Mouse (Mus musculus) kidney, embryonic 16.5 days (tissue): ENCODE measurements at regions not wholly inside any gene's neighbourhood (a gene's known extent, or its start where the extent isn't known, plus 50 kb on each side); places are given as distances from the start of the nearest gene placed in this dataset.

Experiments
- ATAC-seq: fragments of 200-750 bp; cut with Nextera tagmentation; 2 replicates; pipeline ENCODE4 v1.8.0; 2017; ENCODE audit warnings: moderate TSS enrichment; ENCODE audit not compliant: low FRiP score, low TSS enrichment
- H3K27ac ChIP-seq: fragments of 300-500 bp; sonication (generic); 2 replicates; pipeline ENCODE4 v1.5.1; 2014; ENCODE audit warnings: low read length
- H3K27me3 ChIP-seq: fragments of 300-500 bp; sonication (generic); 2 replicates; pipeline ENCODE4 v1.6.1; 2014; ENCODE audit warnings: low read length, control low read depth, mixed read lengths; ENCODE audit not compliant: insufficient read depth
- H3K36me3 ChIP-seq: fragments of 300-500 bp; sonication (generic); 2 replicates; pipeline ENCODE4 v1.6.1; 2014; ENCODE audit warnings: low read length, control low read depth, mixed read lengths; ENCODE audit not compliant: insufficient read depth
- H3K4me1 ChIP-seq: fragments of 300-500 bp; sonication (generic); 2 replicates; pipeline ENCODE4 v1.6.1; 2014; ENCODE audit warnings: low read length, control low read depth, mixed read lengths; ENCODE audit not compliant: insufficient read depth
- H3K4me2 ChIP-seq: fragments of 300-500 bp; sonication (generic); replicated peaks from 2 replicates; pipeline ENCODE4 v1.6.1; 2014; ENCODE audit warnings: low read depth, low read length
- H3K4me3 ChIP-seq: fragments of 300-500 bp; sonication (generic); 2 replicates; pipeline ENCODE4 v1.5.1; 2014; ENCODE audit warnings: mild to moderate bottlenecking, low read length
- H3K9ac ChIP-seq: fragments of 300-500 bp; sonication (generic); replicated peaks from 2 replicates; pipeline ENCODE4 v1.6.1; 2014; ENCODE audit warnings: low read length
- H3K9me3 ChIP-seq: fragments of 300-500 bp; sonication (generic); 2 replicates; pipeline ENCODE4 v1.6.1; 2016; ENCODE audit warnings: low read length, control low read depth
- WGBS: fragments of 180-500 bp; shearing (Covaris S2); extraction: QIAGEN DNeasy Blood & Tissue Kit; methylation state at CpG from one replicate; pipeline ENCODE4 v1.1.7; 2014; 5-methylcytosine and 5-hydroxymethylcytosine counted together

- WGBS: 75% methylated on average over 6 of the region's 6 CpGs
- Histone ChIP-seq H3K9me3 (no peaks in the 10 kb centered on the region), H3K9ac (no peak overlapping the region), H3K4me2 (no peak overlapping the region), H3K27me3 (no peaks in the 10 kb centered on the region), H3K4me3 (no peak overlapping the region), H3K36me3 (no peaks in the 10 kb centered on the region), H3K4me1 (no peaks in the 10 kb centered on the region), H3K27ac (no peak overlapping the region)
- ATAC-seq: no peak
These were observed 129.6 kb upstream of the Gm26657 start for GRCm38 (mm10) chr4:56610273-56610672.

DNA sequence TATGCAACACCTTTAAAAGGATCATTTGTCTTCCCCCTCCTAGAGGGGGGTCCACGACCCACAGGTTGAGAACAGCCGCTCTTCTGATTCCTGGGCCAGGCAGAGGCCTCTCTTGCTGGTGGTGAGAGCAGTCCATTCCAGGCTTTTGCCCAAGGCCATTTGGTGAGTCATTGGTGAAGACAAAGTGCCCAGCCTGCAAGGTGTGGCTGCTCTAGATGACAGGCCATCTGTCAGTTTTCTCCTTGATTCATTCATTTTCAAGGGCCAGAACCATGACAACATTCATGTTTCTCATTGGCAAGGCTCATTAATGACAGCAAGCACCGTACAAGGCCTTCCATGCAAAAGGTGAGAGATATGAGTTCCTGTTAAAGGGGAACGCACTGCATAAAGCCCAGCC lies 131.2 kb upstream of the Gm26657 start:
- no peaks in the 10 kb centered on the region for H3K27me3 ChIP-seq
- 70% methylated on average over 4 of the region's 4 CpGs for WGBS
- H3K9ac ChIP-seq: no peak overlapping the region
- ATAC-seq: no peak
- H3K27ac ChIP-seq: no peak overlapping the region
- H3K4me3 ChIP-seq: no peak overlapping the region
- H3K36me3 ChIP-seq: no peaks in the 10 kb centered on the region
- H3K4me2 ChIP-seq: no peak overlapping the region
- H3K4me1 ChIP-seq: no peaks in the 10 kb centered on the region
- no peaks in the 10 kb centered on the region for H3K9me3 ChIP-seq

DNA sequence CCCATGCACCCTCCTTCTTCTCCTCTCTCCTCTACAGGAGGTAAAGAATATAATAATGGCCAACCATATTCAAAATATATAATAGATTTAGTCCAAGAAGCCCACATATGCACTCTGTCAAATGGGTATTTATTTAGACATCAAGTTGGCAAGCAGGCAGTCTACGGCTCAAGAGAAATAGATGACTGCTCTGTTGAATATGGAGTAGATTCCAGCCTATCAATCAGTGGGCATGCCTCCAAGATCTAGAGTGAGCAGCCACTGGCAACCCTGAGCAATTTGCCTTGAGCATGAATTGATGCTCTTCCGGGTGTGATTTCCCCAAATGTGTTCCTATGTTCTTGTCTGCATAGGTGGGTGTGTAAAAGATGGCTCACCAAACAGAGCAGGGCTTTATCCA lies 141.5 kb upstream of the Gm26657 start:
- Histone ChIP-seq H3K4me3 (no peak overlapping the region), H3K9ac (no peak overlapping the region), H3K27me3 (no peaks in the 10 kb centered on the region), H3K36me3 (no peaks in the 10 kb centered on the region), H3K9me3 (no peaks in the 10 kb centered on the region), H3K4me1 (no peaks in the 10 kb centered on the region), H3K27ac (no peak overlapping the region), H3K4me2 (no peak overlapping the region)
- 83% methylated on average over 2 of the region's 2 CpGs for WGBS
- ATAC-seq: no peak

DNA sequence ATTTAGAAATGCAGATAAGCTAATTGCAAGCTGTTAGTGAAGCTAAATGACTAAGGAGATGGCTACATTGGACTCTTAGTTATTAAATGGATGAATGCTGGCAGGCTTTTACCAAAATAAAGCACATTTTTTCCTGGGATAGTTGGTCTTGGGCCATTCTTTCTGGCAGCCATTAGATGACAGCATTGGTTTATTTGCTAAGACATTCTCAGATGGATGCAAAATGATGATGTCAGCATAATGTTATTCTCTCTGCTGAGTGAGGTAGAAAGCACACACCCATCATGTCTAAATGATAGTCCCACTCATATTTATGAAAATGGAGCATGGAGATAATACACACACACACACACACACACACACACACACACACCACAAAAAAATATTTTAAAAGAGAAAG lies 141.9 kb upstream of the Gm26657 start:
- no peaks in the 10 kb centered on the region for H3K9me3 ChIP-seq
- no peak overlapping the region for H3K4me3 ChIP-seq
- H3K27ac ChIP-seq: no peak overlapping the region
- H3K36me3 ChIP-seq: no peaks in the 10 kb centered on the region
- no peak for ATAC-seq
- H3K9ac ChIP-seq: no peak overlapping the region
- no peaks in the 10 kb centered on the region for H3K27me3 ChIP-seq
- no peaks in the 10 kb centered on the region for H3K4me1 ChIP-seq
- no peak overlapping the region for H3K4me2 ChIP-seq

DNA sequence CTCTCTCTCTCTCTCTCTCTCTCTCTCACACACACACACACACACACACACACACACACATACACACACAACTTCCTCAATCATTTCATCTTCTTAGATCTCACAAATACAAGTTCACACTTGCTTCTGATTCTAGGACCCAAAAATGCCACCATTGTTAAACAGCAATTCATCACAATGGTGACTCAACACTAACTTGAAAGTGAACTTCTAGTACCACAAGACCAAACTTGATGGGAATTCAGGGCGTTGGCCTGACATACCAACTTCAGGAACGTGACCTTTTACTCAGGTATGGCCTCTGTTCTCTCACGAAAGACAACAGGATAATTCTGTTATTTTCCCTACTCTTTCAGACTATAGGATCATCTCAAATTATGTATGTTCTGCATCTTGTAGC lies 157.5 kb upstream of the Gm26657 start:
- Histone ChIP-seq H3K9me3 (no peaks in the 10 kb centered on the region), H3K27ac (no peak overlapping the region), H3K36me3 (no peaks in the 10 kb centered on the region), H3K27me3 (no peaks in the 10 kb centered on the region), H3K4me1 (no peaks in the 10 kb centered on the region), H3K4me3 (no peak overlapping the region), H3K9ac (no peak overlapping the region), H3K4me2 (no peak overlapping the region)
- 82% methylated on average over 3 of the region's 3 CpGs for WGBS
- no peak for ATAC-seq

DNA sequence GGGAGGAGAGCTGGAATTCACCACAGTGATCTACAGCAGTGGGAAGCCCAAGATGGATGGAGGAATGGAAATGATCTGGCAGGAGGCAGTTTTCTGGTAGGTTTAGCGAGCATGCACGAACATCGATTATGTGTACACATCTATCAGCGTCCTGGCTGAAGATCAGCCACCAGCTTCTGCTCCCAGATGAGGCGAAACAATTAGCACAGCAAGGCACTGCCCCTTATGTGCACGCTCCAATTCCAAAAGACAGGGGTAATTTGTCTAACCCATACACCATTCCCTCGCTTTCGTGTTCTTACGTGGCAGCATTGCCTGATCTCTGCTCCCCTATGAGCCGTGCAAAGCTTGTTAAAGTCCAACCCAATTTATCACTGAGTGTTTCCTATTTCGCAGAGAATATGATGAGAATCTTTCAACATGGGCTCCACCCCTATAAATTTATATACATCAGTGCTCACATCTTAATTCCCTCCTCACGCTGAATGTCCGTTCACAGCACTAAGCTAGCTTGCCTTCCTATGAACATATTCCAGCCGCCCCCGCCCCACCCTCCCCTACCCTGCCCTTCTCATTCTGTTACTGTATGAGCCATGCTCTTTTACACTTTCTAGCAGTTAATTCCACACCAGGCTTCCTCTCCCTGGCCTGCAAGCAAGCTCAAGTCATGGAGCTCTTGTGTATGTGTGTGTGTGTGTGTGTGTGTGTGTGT lies 162.9 kb upstream of the Gm26657 start:
- Histone ChIP-seq H3K4me2 (no peak overlapping the region), H3K9me3 (no peaks in the 10 kb centered on the region), H3K4me1 (no peaks in the 10 kb centered on the region), H3K27ac (no peak overlapping the region), H3K9ac (no peak overlapping the region), H3K27me3 (no peaks in the 10 kb centered on the region), H3K4me3 (no peak overlapping the region), H3K36me3 (no peaks in the 10 kb centered on the region)
- no peak for ATAC-seq
- WGBS: 87% methylated on average over 15 of the region's 15 CpGs

DNA sequence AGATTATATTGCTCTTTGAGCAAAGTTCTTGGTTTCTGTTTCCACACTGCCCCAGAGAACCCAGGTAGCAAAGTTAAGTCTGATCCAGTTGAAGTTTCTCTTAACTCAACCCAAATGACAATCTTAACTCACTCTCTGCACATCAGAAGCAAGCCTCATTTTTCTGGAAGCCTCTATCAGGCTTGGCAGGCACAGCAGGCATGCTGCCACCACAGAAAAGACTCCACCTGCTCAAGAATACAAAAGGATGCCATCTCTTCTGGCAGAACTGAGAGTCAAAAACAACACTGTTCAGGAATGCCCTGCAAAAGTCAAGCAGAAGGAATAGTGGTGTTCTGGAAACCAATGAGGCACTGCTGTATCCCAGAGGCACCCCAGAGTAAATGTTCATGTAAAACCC lies 187.7 kb upstream of the Gm26657 start:
- Histone ChIP-seq H3K4me1 (no peaks in the 10 kb centered on the region), H3K36me3 (no peaks in the 10 kb centered on the region), H3K9ac (no peak overlapping the region), H3K4me2 (no peak overlapping the region), H3K9me3 (no peaks in the 10 kb centered on the region), H3K27ac (no peak overlapping the region), H3K4me3 (no peak overlapping the region), H3K27me3 (no peaks in the 10 kb centered on the region)
- no peak for ATAC-seq

- no peaks in the 10 kb centered on the region for H3K36me3 ChIP-seq
- H3K27ac ChIP-seq: no peak overlapping the region
- no peak overlapping the region for H3K4me3 ChIP-seq
- H3K4me1 ChIP-seq: no peaks in the 10 kb centered on the region
- no peak for ATAC-seq
- H3K27me3 ChIP-seq: no peaks in the 10 kb centered on the region
- no peaks in the 10 kb centered on the region for H3K9me3 ChIP-seq
- 85% methylated on average over 9 of the region's 9 CpGs for WGBS
- H3K9ac ChIP-seq: no peak overlapping the region
- no peak overlapping the region for H3K4me2 ChIP-seq
These were observed 206.4 kb upstream of the Gm26657 start for GRCm38 (mm10) chr4:56533344-56533985.

GRCm38 (mm10) chr4:56532921-56533320 lies 206.9 kb upstream of the Gm26657 start:
- Histone ChIP-seq H3K4me3 (no peak overlapping the region), H3K27ac (no peak overlapping the region), H3K4me2 (no peak overlapping the region), H3K4me1 (no peaks in the 10 kb centered on the region), H3K9me3 (no peaks in the 10 kb centered on the region), H3K27me3 (no peaks in the 10 kb centered on the region), H3K9ac (no peak overlapping the region), H3K36me3 (no peaks in the 10 kb centered on the region)
- ATAC-seq: no peak
- 51% methylated on average over 9 of the region's 9 CpGs for WGBS

DNA sequence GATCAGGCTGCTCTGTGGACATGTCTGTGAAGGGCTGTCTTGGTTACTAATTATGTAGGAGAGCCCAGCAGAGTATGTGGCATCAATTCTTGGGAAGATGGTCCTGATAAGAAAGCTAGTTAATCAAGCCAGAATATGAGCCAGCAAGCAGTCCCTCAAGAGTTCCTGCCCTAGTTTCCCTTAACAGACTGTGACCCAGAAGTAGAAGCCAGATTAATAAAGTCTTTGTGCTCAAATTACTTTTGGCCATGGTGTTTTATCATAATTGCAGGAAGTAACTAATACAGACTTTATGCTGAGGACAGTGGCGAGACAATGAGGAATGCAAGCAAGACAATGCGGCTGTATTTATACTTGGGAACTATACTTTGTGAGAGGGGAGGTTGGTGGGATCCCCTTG lies 211.3 kb upstream of the Gm26657 start:
- Histone ChIP-seq H3K27me3 (no peaks in the 10 kb centered on the region), H3K4me1 (no peaks in the 10 kb centered on the region), H3K36me3 (no peaks in the 10 kb centered on the region), H3K4me3 (no peak overlapping the region), H3K27ac (no peak overlapping the region), H3K9me3 (no peaks in the 10 kb centered on the region), H3K4me2 (no peak overlapping the region), H3K9ac (no peak overlapping the region)
- 72% methylated on average over 2 of the region's 2 CpGs for WGBS
- ATAC-seq: no peak
